Mouse (Mus musculus) left cerebral cortex, postnatal 10 days (tissue): ENCODE measurements around the gene Apon. TPM values are rescaled to one million over a fixed set of nuclear protein-coding genes. Genes with fewer than 3 reads are reported as not detected.
A peak's percentile ranks its signal among the peaks of the same experiment; 100 is the strongest.
"Not testable (repeated sequence)": the region's sequence is repeated elsewhere in the genome, so short reads cannot be mapped to it uniquely, and the experiment has no call there.

ENCODE experiments used
- DNase-seq, 2 experiments: peaks; one replicate each; pipeline ENCODE4 v3.0.0; 2021 to 2022; ENCODE audit warnings: low spot score in 2 of 2, mixed read lengths in 1 of 2; ENCODE audit errors: extremely low spot score in 1 of 2
- intact Hi-C: fragments of 180-260 bp; cut with DNase I; formaldehyde crosslinking; loops from one replicate; pipeline ENCODE4 v1.15.1; 2025
- total RNA-seq, 2 experiments: library from RNA; stranded (reverse); gene quantifications; 2 replicates each; pipeline ENCODE4 v1.2.3; 2021

Gene Apon
- total RNA-seq, 2 experiments from 2014 or later: not detected

DNA sequence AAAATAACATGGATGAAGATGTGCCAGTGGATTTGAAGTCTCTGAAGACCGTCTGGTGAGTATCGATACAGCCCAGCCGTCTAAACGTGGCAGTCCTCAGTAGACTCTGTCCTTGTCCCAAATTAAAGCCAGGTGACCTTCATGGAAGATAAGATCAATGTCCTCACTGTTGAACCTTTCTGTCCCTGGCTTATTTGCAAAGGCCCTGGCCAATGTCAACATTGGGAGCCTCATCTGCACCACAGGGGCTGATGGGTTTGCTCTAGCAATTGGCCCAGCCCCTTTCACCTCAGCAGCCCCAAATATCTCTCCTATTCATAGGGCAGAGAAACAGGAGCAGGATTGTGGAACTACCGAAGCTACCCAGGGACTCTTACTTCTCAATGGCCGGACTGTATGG is 14.5 kb downstream of the Apon start, which contains the start of gene Apof:
Gene Apof (plus strand): TSS at position 301 of the 400 bp plus-strand sequence.
- intact Hi-C loops: no loop called here
- no peak for DNase-seq

DNA sequence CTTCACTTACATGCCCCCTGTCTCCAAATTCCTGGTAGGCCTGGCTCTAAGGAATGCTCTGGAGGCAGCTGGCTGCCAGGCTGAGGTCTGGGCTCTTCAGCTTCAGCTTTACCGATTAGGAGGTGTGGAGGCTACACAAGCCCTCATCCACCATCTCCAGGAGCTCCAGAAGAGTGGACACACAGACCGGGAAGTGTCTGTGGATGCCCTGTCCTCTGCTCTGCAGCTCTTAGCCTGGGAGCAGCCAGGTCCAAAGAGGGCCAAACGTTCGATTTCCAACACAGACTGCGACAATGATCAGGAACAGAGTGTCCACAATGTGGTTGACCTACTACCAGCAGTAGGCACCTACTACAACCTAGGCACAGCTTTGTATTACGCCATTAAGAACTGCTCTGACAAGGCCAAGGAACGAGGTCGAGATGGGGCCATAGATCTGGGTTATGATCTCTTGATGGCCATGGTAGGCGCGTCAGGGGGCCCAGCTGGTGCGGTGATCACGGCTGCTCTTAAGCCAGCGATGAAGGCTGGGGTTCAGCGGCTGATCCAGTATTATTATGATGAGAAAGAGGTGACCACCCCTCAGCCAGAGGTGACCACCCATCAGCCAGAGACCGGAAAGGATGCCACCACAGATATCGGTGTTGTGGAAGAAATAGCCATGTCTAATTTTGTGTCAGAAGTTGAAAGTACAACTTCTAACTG is 15.5 kb downstream of the Apon start:
- intact Hi-C loops: no loop called here

DNA sequence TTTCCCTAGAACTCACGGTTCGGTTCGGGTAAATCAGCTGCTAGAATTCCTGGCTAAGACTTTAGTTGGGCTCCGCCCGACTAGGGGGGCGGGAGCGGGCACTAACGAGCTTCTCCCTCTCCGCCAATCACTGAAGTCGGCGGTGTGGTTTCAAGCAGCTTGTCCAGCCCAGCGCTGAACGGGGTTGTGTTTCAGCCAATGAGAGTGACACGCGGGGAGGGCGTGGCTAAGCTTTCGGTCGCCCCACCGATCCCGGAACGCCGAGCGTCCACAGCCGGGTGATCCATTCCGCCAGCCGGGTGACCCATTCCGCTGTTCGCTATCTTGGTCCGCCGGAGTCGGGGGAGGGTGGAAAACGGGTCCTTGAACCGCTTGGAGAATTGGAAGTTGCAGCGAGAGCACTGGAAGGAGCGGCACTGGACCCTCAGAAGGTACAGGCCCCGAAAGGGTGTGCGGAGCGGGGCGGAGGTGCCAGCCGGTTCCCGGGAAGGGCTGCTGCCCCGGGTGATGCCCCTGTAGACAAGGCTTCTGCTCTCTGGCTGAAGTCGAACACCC is 16.5 kb downstream of the Apon start, which contains the start of gene Stat2:
Gene Stat2 (plus strand): TSS at position 273 of the 555 bp plus-strand sequence.
- DNase-seq: peak; percentile 97 to 99
- intact Hi-C loops: no loop called here

More for the DNA sequence above, 15.5 kb downstream of the Apon start:
- DNase-seq: no peak

DNA sequence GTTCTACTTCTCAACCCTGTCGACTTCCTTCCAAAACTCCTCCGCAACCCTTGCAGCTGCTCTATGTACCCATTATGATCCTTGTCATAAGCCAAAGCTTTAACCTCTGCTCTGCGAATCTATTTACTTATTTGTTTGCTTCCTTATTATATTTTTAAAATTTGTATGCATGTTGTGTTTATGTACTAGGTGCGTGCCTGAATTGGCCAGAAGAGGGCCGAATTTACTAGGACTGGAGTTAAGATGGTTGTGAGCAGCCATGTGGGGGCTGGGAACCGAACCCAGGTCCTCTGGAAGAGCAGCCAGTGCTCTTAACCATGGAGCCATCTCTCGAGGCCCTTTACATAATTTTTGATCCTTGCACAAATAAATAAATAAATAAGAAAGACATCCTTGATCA is 17.0 kb downstream of the Apon start:
- no peak for DNase-seq
- intact Hi-C loops: no loop called here

- DNase-seq: no peak
- intact Hi-C loops: no loop called here
Observed at GRCm38 (mm10) chr10:128271883-128272282, 18.0 kb downstream of the Apon start.

GRCm38 (mm10) chr10:128272819-128273439 is 19.0 kb downstream of the Apon start:
- DNase-seq, intact Hi-C loops: not testable (repeated sequence)

GRCm38 (mm10) chr10:128275374-128275773 is 21.5 kb downstream of the Apon start:
- intact Hi-C loops, DNase-seq: not testable (repeated sequence)

GRCm38 (mm10) chr10:128278158-128278557 is 24.3 kb downstream of the Apon start:
- DNase-seq: no peak
- intact Hi-C loops: no loop called here

- intact Hi-C loops: loop anchor here (5.0 kb wide), 1 partner anchor 69 kb away; the partner anchor contains the start of gene Spryd4
Observed at GRCm38 (mm10) chr10:128280943-128281342, 27.0 kb downstream of the Apon start.

DNA sequence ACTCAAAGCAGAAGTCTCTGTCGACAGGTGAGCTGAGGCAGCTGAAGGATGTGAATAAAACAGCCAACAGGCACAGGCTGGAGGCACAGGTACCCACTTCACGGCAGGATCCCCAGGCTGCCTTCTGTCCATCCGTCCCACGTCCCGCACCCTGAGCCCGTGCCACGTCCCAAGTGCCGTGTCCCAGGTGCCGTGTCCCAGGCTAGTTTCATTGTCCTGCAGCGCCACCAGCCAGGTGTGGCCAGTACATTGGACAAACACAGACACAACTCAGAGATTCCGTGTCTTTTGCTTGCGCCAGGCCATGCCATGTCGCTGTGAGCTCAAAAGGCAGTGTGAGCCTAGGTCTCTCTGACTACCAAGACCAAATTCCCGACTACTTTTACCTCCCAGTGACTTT is 27.8 kb downstream of the Apon start:
- no peak for DNase-seq
- intact Hi-C loops: loop anchor here (5.0 kb wide), 1 partner anchor 69 kb away; the partner anchor contains the start of gene Spryd4

More at GRCm38 (mm10) chr10:128280943-128281342, 27.0 kb downstream of the Apon start:
- no peak for DNase-seq

GRCm38 (mm10) chr10:128282886-128283450 is 29.1 kb downstream of the Apon start:
- intact Hi-C loops: loop anchor here (5.0 kb wide), 1 partner anchor 71 kb away; the partner anchor contains the start of gene Spryd4
- DNase-seq: no peak

DNA sequence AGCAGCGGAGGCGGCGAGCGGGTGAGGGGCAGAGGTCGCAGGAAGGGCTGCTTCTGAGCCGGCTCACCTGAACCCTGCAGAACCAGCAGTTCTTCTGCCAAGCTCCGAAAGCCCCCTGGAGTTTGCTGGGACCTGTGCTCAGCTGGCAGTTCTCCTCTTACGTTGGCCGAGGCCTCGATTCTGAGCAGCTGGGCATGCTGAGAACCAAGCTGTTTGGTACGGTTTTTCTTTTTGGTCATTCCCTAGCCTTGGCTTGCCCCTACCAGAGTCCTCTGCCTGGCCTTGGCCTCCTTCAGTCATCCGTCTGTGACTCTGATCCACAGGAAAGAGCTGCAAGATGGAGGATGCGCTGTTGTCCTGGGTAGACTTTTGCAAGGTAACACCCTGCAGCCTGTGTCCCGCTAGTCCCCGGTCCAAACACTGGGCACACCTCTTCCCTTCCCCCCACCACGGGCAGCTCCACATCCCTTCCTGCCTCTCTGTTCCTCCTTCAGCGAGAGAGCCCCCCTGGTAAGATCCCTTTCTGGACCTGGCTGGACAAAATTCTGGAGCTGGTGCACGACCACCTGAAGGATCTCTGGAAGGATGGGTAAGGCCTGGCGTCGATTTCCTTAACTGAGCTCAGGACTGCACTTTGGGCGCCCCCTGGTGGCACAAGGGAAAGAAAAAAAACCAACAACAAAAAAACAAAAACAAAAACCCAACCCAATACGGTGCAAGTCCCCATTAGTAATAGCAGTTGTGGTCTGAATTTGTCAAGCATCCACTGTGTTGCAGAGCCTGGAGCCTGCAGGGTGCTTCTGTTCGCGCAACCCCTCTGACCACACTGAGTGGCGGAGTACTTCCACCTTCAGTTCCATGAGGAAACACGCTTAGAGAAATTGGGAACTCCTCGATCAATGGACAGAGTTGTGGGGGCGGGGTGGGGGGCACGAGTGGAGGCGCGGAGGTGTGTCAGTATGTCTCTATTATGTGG is 30.0 kb downstream of the Apon start:
- intact Hi-C loops: loop anchor here (5.0 kb wide), 1 partner anchor 72 kb away; the partner anchor contains the start of gene Spryd4
- peak; percentile 44 to 74 for DNase-seq

GRCm38 (mm10) chr10:128290594-128290993 is 36.7 kb downstream of the Apon start:
- peak in 1 of 2 experiments; percentile 13 for DNase-seq
- intact Hi-C loops: not testable (repeated sequence)

DNA sequence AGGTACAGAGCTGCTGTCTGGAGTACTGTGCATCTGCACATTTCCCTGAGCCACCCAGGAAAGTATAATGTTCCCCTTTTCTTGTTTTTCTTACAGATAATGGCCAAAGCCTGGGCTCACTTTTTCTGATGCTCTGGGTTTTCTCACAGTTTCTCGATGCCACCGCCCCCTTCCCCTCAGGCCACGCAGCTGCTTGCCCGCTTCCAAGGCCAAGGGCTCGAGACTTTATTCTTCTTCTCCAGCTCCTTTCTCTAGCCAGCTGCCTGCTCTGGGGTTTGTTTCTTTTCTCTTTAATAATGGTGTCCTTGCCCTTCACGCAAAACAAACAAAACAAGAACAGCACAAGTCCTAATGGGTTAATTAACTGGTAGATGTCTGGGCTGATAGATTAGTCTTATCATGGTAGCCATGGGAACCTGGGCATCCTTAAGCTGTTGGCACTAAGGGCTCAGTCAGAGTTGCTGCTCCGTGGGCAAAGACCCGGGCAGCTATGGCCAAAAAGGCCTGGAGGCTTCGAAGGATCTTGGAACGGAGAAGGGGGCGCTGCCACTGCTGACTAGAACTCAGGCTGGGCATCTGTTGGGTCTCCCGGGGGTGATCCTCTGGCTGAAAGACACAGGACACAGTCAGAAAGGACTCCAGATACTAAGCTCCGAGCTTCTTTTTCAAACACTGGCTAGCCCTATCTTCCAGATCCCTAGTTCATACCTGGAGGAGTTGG is 42.6 kb downstream of the Apon start:
- intact Hi-C loops: no loop called here
- no peak for DNase-seq

DNA sequence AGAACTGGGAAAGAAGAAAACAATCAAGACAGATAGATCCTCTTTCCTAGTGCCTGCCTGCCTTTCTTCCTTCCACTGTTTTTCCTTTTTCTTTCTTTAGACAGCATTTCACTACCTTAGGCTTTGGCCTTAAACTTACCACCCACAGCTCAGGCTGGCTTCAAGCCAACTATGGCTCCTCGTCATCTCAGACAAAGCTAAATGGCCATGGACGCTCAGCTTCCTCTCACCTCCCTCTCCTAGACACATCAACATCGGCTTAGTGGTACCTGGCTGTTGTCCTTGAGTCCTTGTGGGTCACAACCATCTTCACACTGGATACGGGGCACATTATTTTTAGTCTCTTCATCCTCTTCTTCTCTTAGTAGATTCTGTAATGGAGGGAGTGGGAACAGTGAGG is 43.3 kb downstream of the Apon start:
- DNase-seq: no peak
- intact Hi-C loops: no loop called here

DNA sequence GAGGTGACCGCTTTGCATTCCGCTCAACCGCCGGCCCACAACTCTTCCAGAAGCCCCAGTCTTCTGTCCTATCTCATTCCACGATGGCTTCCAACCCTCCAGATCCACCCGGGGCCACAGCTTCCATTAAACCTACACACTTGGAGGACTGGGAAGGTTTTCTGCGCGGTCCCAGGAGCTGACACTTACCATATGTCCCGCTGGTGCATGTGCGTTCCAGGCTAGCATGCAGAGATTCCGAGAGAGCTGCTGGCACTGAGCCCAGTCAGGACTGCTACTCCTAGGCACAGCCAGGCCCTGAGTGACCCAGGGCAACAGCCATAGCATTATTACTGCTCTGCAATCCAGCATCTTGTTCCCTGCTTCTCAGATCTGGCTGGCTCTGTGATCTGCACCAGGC is 43.7 kb downstream of the Apon start:
- peak in 1 of 2 experiments; percentile 44 for DNase-seq
- intact Hi-C loops: no loop called here

GRCm38 (mm10) chr10:128298243-128298642 is 44.3 kb downstream of the Apon start:
- intact Hi-C loops: no loop called here
- no peak for DNase-seq
